Mouse (Mus musculus): ENCODE measurements around the gene Mrpl22. TPM values are rescaled to one million over a fixed set of nuclear protein-coding genes. Genes with fewer than 3 reads are reported as not detected.
A peak's percentile ranks its signal among the peaks of the same experiment; 100 is the strongest.

Gene Mrpl22
- 75.1 and 81.7 TPM in 2 replicates for polyA plus RNA-seq (2015; fragmentation: Nextera tagmentation; extraction: Ambion mirVana)

- WGBS, result 1% methylated on average over 34 of the region's 34 CpGs
- TF ChIP-seq EP300 (IDR thresholded peaks at IDR 0.05), result peak; percentile 58; the same call in 1 of the 2 replicates
- no peak for TF ChIP-seq CTCF (IDR thresholded peaks at IDR 0.05)
These were observed at the start of gene Mrpl22 for GRCm38 (mm10) chr11:58171459-58172091. Gene Mrpl22, plus strand, starts transcription at chr11:58171661.

DNA sequence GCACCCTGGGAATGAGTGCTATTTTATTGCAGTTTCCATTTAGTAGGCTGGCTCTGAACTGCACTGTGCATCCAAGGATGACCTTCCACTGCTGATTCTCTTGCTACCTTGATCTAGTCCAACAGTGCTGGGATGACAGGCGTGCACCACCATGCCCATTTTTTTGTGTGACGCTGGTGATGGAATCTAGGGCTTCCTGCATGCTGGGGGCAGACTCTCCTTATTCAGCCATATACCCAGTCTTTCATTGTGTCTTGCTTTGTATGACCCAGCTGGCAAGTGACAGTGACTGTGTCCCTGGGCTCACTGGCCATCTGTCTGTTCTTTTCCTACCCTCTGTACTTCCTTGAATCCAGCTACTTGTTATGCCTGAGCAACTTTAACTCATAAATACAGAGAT is 47.8 kb upstream of the Mrpl22 start:
- H3K4me2 ChIP-seq (replicated peaks; ENCODE audit: low read depth, low read length), result no peak overlapping the region
- no peak for TF ChIP-seq EP300 (IDR thresholded peaks at IDR 0.05)
- H3K9me3 ChIP-seq (ENCODE audit: low read length), result no peaks in the 10 kb centered on the region
- no peaks in the 10 kb centered on the region for H3K27me3 ChIP-seq (replicated peaks; ENCODE audit: insufficient read depth, low read length)
- H3K4me1 ChIP-seq (ENCODE audit: insufficient read depth, low read depth, low read length), result no peaks in the 10 kb centered on the region
- WGBS, result 91% methylated on average over 2 of the region's 2 CpGs
- DNase-seq (ENCODE audit: low spot score) (no peak), ATAC-seq (no peak)
- H3K36me3 ChIP-seq (ENCODE audit: insufficient read depth, low read length), result peaks cover 29% of the 10 kb centered on the region
- H3K4me3 ChIP-seq (ENCODE audit: low read depth, low read length), result no peak overlapping the region
- H3K9ac ChIP-seq (replicated peaks; ENCODE audit: low read depth), result no peak overlapping the region
- no peak overlapping the region for H3K27ac ChIP-seq (ENCODE audit: low read length)

More at GRCm38 (mm10) chr11:58171459-58172091, at the start of gene Mrpl22:
- ATAC-seq (peak; percentile 81), DNase-seq (ENCODE audit: low spot score) (peak; percentile 98)
- no peaks in the 10 kb centered on the region for H3K27me3 ChIP-seq (replicated peaks; ENCODE audit: insufficient read depth, low read length)
- H3K9ac ChIP-seq (replicated peaks; ENCODE audit: low read depth), result peak within 1 kb of the TSS; percentile 71
- no peaks in the 10 kb centered on the region for H3K9me3 ChIP-seq (ENCODE audit: low read length)
- H3K27ac ChIP-seq (ENCODE audit: low read length), result peak within 1 kb of the TSS; percentile 52
- peak within 1 kb of the TSS; percentile 68 for H3K4me2 ChIP-seq (replicated peaks; ENCODE audit: low read depth, low read length)
- 0 out of 2 replicates have a peak, but pooled peaks cover 5% of the 10 kb centered on the region for H3K36me3 ChIP-seq (ENCODE audit: insufficient read depth, low read length)
- no peaks in the 10 kb centered on the region for H3K4me1 ChIP-seq (ENCODE audit: insufficient read depth, low read depth, low read length)
- H3K4me3 ChIP-seq (ENCODE audit: low read depth, low read length), result peak within 1 kb of the TSS; percentile 65

- no peak overlapping the region for H3K9ac ChIP-seq (replicated peaks; ENCODE audit: low read depth)
These were observed 46.4 kb upstream of the Mrpl22 start for GRCm38 (mm10) chr11:58125021-58125420.

GRCm38 (mm10) chr11:58126397-58127160 is 44.9 kb upstream of the Mrpl22 start:
- Histone ChIP-seq H3K9ac (replicated peaks; ENCODE audit: low read depth) (no peak overlapping the region), H3K4me2 (replicated peaks; ENCODE audit: low read depth, low read length) (no peak overlapping the region), H3K4me3 (ENCODE audit: low read depth, low read length) (no peak overlapping the region), H3K27ac (ENCODE audit: low read length) (no peak overlapping the region), H3K36me3 (ENCODE audit: insufficient read depth, low read length) (peaks cover 33% of the 10 kb centered on the region; the same call in 1 of the 2 replicates), H3K4me1 (ENCODE audit: insufficient read depth, low read depth, low read length) (no peaks in the 10 kb centered on the region), H3K9me3 (ENCODE audit: low read length) (no peaks in the 10 kb centered on the region), H3K27me3 (replicated peaks; ENCODE audit: insufficient read depth, low read length) (no peaks in the 10 kb centered on the region)
- ATAC-seq (peak; percentile 11; the same call in 1 of the 2 replicates), DNase-seq (ENCODE audit: low spot score) (peak; percentile 32)
- WGBS, result 56% methylated on average over 7 of the region's 7 CpGs
- peak; percentile 32 for TF ChIP-seq CTCF (IDR thresholded peaks at IDR 0.05)
- TF ChIP-seq EP300 (IDR thresholded peaks at IDR 0.05), result no peak

More at GRCm38 (mm10) chr11:58125021-58125420, 46.4 kb upstream of the Mrpl22 start:
- Histone ChIP-seq H3K4me1 (ENCODE audit: insufficient read depth, low read depth, low read length) (no peaks in the 10 kb centered on the region), H3K27me3 (replicated peaks; ENCODE audit: insufficient read depth, low read length) (no peaks in the 10 kb centered on the region), H3K27ac (ENCODE audit: low read length) (no peak overlapping the region), H3K4me3 (ENCODE audit: low read depth, low read length) (no peak overlapping the region), H3K9me3 (ENCODE audit: low read length) (no peaks in the 10 kb centered on the region), H3K4me2 (replicated peaks; ENCODE audit: low read depth, low read length) (no peak overlapping the region), H3K36me3 (ENCODE audit: insufficient read depth, low read length) (peaks cover 33% of the 10 kb centered on the region)
- DNase-seq (ENCODE audit: low spot score), result no peak
- no peak for ATAC-seq
- TF ChIP-seq CTCF (IDR thresholded peaks at IDR 0.05), result no peak
- no peak for TF ChIP-seq EP300 (IDR thresholded peaks at IDR 0.05)
- WGBS, result 71% methylated on average over 11 of the region's 11 CpGs

GRCm38 (mm10) chr11:58127544-58127943 is 43.9 kb upstream of the Mrpl22 start:
- Histone ChIP-seq H3K27me3 (replicated peaks; ENCODE audit: insufficient read depth, low read length) (no peaks in the 10 kb centered on the region), H3K36me3 (ENCODE audit: insufficient read depth, low read length) (0 out of 2 replicates have a peak, but pooled peaks cover 26% of the 10 kb centered on the region), H3K4me3 (ENCODE audit: low read depth, low read length) (no peak overlapping the region), H3K9ac (replicated peaks; ENCODE audit: low read depth) (no peak overlapping the region), H3K4me2 (replicated peaks; ENCODE audit: low read depth, low read length) (no peak overlapping the region), H3K9me3 (ENCODE audit: low read length) (no peaks in the 10 kb centered on the region), H3K4me1 (ENCODE audit: insufficient read depth, low read depth, low read length) (no peaks in the 10 kb centered on the region), H3K27ac (ENCODE audit: low read length) (no peak overlapping the region)
- ATAC-seq (no peak), DNase-seq (ENCODE audit: low spot score) (no peak)
- 60% methylated on average over 2 of the region's 2 CpGs for WGBS
- no peak for TF ChIP-seq EP300 (IDR thresholded peaks at IDR 0.05)
- TF ChIP-seq CTCF (IDR thresholded peaks at IDR 0.05), result no peak

DNA sequence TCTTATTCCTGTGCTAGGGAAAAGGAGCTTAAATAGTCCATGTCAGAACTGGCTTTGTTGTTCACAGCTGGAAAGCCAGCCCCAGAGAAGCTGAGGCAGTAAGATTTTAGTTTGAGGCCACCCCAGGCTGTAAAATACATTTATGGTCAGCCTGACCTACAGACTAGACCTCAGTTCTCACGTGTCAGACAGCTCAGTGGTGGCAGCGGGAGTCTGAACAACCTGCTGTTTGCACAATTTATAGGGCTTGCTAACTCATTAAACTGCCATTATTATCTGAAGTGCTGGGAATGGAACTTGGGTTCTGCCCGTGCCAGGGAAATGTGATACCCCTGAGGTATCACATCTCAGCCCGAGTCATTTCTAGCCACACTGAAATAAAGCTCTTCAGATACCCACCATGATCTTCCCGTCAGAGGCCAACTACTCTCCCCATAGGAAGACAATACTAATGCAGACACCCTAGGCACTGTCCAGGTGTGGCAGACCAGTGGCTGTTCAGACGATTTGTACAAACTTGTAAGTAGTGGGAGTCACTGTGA is 42.1 kb upstream of the Mrpl22 start:
- no peaks in the 10 kb centered on the region for H3K9me3 ChIP-seq (ENCODE audit: low read length)
- no peak for TF ChIP-seq EP300 (IDR thresholded peaks at IDR 0.05)
- TF ChIP-seq CTCF (IDR thresholded peaks at IDR 0.05), result no peak
- no peak overlapping the region for H3K4me3 ChIP-seq (ENCODE audit: low read depth, low read length)
- 0 out of 2 replicates have a peak, but pooled peaks cover 26% of the 10 kb centered on the region for H3K36me3 ChIP-seq (ENCODE audit: insufficient read depth, low read length)
- ATAC-seq (no peak), DNase-seq (ENCODE audit: low spot score) (no peak)
- H3K27me3 ChIP-seq (replicated peaks; ENCODE audit: insufficient read depth, low read length), result no peaks in the 10 kb centered on the region
- no peaks in the 10 kb centered on the region for H3K4me1 ChIP-seq (ENCODE audit: insufficient read depth, low read depth, low read length)
- no peak overlapping the region for H3K27ac ChIP-seq (ENCODE audit: low read length)
- H3K9ac ChIP-seq (replicated peaks; ENCODE audit: low read depth), result no peak overlapping the region
- no peak overlapping the region for H3K4me2 ChIP-seq (replicated peaks; ENCODE audit: low read depth, low read length)
- WGBS, result 85% methylated on average over 6 of the region's 6 CpGs
